Mouse (Mus musculus) liver, embryonic 14 days (tissue): Measurements from ENCODE around the gene Bola1. TPM values are rescaled to one million over a fixed set of nuclear protein-coding genes. Genes with fewer than 3 reads are reported as not detected.

Source experiments
- polyA plus RNA-seq: library from polyadenylated mRNA; depleted of rRNA; stranded (reverse); fragments of >200 nt; gene quantifications from 2 replicates; pipeline ENCODE4 v1.2.3, GENCODE M21; 2012; rRNA removed

Bola1 gene
- polyA plus RNA-seq, 1 experiment, result 30.6 TPM

Other genes starting within 250 kb of the Bola1 start
- gene Plekho1, start 223.7 kb downstream of the Bola1 start, polyA plus RNA-seq, result 9.2 and 10.8 TPM in 2 replicates
- 7.2 and 8.1 TPM in 2 replicates for gene Vps45, start 161.2 kb downstream of the Bola1 start, polyA plus RNA-seq
- gene Otud7b, start 115.2 kb downstream of the Bola1 start, polyA plus RNA-seq, result 3.6 TPM in 2 replicates
- gene Mtmr11, start 57.7 kb downstream of the Bola1 start, polyA plus RNA-seq, result 2.8 and 3.5 TPM in 2 replicates
- 40.1 and 53.9 TPM in 2 replicates for gene Sf3b4, start 47.4 kb downstream of the Bola1 start, polyA plus RNA-seq
- gene Sv2a, start 38.6 kb downstream of the Bola1 start, polyA plus RNA-seq, result 0.32 and 0.33 TPM in 2 replicates
- gene Hist2h2ab, start 156 bp upstream of the Bola1 start, polyA plus RNA-seq, result 0.89 and 1.2 TPM in 2 replicates
- gene Hist2h2ac, start 1.2 kb upstream of the Bola1 start, polyA plus RNA-seq, result 17.7 and 18.2 TPM in 2 replicates
- 7.9 and 10.3 TPM in 2 replicates for gene Hist2h2be, start 1.4 kb upstream of the Bola1 start, polyA plus RNA-seq
- 79.4 and 94.5 TPM in 2 replicates for gene Hist2h3c2, start 19.4 kb upstream of the Bola1 start, polyA plus RNA-seq
- gene Hist2h2aa2, start 20.6 kb upstream of the Bola1 start, polyA plus RNA-seq, result 23.7 and 29.8 TPM in 2 replicates
- gene Hist2h2aa1, start 25.8 kb upstream of the Bola1 start, polyA plus RNA-seq, result 41.3 and 48.8 TPM in 2 replicates
- gene Hist2h3c1, start 27.0 kb upstream of the Bola1 start, polyA plus RNA-seq, result 2.4 and 2.8 TPM in 2 replicates
- gene Hist2h4, start 43.6 kb upstream of the Bola1 start, polyA plus RNA-seq, result 9.6 and 12.2 TPM in 2 replicates
- 63.6 and 74.6 TPM in 2 replicates for gene Hist2h3b, start 48.9 kb upstream of the Bola1 start, polyA plus RNA-seq
- gene Hist2h2bb, start 50.0 kb upstream of the Bola1 start, polyA plus RNA-seq, result 13.6 and 14.2 TPM in 2 replicates
- 2.5 and 3.7 TPM in 2 replicates for gene Fcgr1, start 74.3 kb upstream of the Bola1 start, polyA plus RNA-seq
- 0.02 and 0.05 TPM in 2 replicates for gene BC107364, start 232.6 kb upstream of the Bola1 start, polyA plus RNA-seq